Mouse (Mus musculus): ENCODE results near the gene Gm3776.
"Not testable (repeated sequence)": the region's sequence is repeated elsewhere in the genome, so short reads cannot be mapped to it uniquely, and the experiment has no call there.

The Gm3776 gene

DNA sequence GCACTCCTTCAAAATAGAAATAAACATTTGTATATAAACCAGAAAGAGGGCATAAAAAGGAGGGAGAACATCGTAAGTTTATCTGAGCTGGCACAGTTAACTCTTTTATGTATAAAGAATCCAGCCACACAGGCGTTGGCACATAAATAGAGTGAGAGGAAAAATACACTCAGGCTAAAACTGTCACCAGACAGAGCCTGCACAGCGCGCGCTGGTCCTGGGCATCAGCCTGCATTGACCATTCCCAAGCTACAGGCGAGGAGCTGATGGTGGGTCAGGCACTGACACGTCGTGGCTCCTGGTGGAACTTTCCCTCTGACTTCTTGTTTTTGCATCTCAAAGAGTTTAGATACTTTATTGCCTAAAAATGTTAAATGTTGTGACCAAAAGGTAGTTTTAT is 35.5 kb downstream of the Gm3776 start:
- not testable (repeated sequence) for DNase-seq (ENCODE audit: low spot score in 2 of 2)

- not testable (repeated sequence) for DNase-seq (ENCODE audit: low spot score in 2 of 2)
Measured at GRCm38 (mm10) chr9:78293683-78294082, 36.8 kb downstream of the Gm3776 start.

DNA sequence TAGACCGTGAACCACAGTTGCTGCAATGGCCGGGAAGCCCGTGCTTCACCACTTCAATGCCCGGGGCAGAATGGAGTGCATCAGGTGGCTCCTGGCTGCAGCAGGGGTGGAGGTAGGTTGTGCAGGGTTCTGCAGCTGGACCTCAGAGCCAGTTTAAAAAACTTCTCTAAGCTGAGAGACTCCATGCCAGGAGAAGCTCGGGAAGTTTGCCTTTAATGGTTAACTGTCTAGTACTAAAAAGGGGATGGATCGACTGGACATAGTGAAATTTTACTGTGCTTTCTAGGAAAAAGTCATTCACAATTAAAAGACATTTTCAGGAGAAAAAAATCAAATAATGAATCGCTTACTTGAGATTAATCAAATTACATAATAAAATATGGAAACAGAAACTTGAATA is 37.9 kb downstream of the Gm3776 start:
- not testable (repeated sequence) for DNase-seq (ENCODE audit: low spot score in 2 of 2)

DNA sequence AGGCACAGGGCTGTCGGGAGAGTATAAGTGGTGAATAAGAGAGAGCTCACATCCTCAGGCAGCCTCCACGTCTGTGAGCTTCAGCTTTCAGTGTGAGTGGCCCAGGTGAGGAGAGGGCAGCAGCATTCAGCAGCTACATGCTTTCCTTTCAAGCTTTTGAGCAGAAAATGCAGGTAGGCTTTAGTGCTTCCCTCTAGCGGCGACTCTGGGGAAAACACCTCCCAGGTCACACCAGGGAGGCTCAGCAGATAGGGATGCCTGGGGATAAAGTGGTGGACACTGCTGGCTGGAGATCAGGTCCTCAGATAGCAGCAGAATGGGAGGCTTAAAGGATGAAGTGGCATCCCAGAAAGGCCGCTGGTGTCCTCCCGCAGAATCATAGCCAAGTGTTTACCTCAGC is 39.2 kb downstream of the Gm3776 start:
- DNase-seq (ENCODE audit: low spot score in 2 of 2) = peak in 1 of 2 experiments; percentile 32

- DNase-seq (ENCODE audit: low spot score in 2 of 2) = no peak
Measured at GRCm38 (mm10) chr9:78298232-78298631, 41.3 kb downstream of the Gm3776 start.

DNA sequence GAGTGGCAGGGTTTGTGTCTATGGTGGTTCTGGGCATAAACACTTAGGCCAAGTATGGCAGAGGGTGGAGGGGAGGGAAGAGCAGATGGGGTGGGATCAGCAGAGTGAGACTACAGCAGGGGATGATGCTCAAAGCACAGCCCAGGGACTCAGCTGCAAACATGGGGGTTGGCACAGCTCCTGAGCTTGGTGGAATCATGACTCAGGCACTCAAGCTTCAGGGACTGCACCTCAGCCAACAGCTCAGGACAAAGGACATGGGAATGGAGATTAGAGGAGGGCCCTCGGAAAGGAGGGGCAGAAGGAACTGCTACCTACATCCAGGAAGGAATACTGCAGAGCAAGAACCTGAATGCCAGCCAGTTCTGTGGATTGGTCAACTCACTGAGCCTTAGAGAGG is 42.2 kb downstream of the Gm3776 start:
- DNase-seq (ENCODE audit: low spot score in 2 of 2) = not testable (repeated sequence)

DNA sequence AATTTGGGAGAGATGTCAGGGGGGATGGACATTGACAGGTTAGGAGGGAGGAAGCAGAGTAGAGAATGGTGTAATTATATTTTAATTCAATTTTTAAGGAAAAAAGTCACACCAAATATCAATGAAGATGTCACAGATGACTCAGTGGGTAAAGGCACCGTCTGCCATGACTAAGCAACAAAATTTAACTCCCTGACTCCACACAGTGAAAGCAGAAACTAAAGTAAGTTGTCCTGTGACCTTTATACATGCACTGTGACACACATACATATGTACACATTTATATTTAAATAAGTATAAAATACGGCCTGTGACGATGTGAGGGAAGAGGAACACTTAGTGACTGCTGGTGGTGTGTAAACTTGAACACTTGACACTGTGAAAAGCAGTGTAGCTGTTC is 51.2 kb downstream of the Gm3776 start:
- not testable (repeated sequence) for DNase-seq (ENCODE audit: low spot score in 2 of 2)

DNA sequence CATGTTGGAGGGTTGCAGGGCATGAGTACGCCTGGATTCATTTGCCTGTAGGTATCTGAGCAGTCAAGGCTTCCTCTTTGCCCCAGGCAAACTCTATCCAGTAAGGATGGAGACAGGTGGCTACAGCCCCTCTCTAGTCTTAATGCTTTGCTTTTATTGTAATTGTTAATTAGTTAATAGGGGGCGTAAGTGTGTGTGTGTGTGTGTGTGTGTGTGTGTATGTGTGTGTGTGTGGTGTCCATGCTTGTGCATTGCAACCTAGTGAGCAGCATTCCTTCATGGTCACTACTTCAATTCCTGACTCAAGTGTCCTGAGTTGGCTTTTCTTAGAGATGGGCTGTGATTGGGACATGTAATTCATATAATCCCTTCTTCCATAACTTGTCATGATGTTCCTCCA is 57.8 kb downstream of the Gm3776 start, which contains the start of gene Omt2a:
TSS of gene Omt2a (minus strand) at position 101 of the 400 bp plus-strand sequence.
- DNase-seq (ENCODE audit: low spot score in 2 of 2) = no peak
